Mouse (Mus musculus): ENCODE measurements around the gene Nek6. TPM values are rescaled to one million over a fixed set of nuclear protein-coding genes. Genes with fewer than 3 reads are reported as not detected.

The Nek6 gene
- total RNA-seq, 1 experiment from 2014 or later = 14.9 TPM

- no peak for DNase-seq
These were observed 68.1 kb downstream of the Nek6 start for GRCm38 (mm10) chr2:38579528-38579927.

GRCm38 (mm10) chr2:38583982-38584381 lies 72.5 kb downstream of the Nek6 start:
- no peak for DNase-seq

GRCm38 (mm10) chr2:38584514-38585378 lies 73.3 kb downstream of the Nek6 start:
- no peak for DNase-seq

GRCm38 (mm10) chr2:38585379-38585736 lies 73.9 kb downstream of the Nek6 start:
- DNase-seq = no peak

- no peak for DNase-seq
These were observed 75.3 kb downstream of the Nek6 start for GRCm38 (mm10) chr2:38586733-38587132.

- DNase-seq = peak; percentile 36
These were observed 80.5 kb downstream of the Nek6 start for GRCm38 (mm10) chr2:38591751-38592459.

- no peak for DNase-seq
These were observed 83.4 kb downstream of the Nek6 start for GRCm38 (mm10) chr2:38594874-38595273.

- DNase-seq = no peak
These were observed 86.5 kb downstream of the Nek6 start for GRCm38 (mm10) chr2:38597896-38598295.

GRCm38 (mm10) chr2:38598395-38598794 lies 87.0 kb downstream of the Nek6 start:
- DNase-seq = no peak

- no peak for DNase-seq
These were observed 89.4 kb downstream of the Nek6 start for GRCm38 (mm10) chr2:38600842-38601241.

GRCm38 (mm10) chr2:38607716-38608115 lies 96.3 kb downstream of the Nek6 start:
- DNase-seq = no peak

GRCm38 (mm10) chr2:38608831-38609309 lies 97.4 kb downstream of the Nek6 start:
- no peak for DNase-seq

GRCm38 (mm10) chr2:38609310-38609709 lies 97.9 kb downstream of the Nek6 start:
- no peak for DNase-seq

GRCm38 (mm10) chr2:38610161-38610560 lies 98.7 kb downstream of the Nek6 start:
- no peak for DNase-seq

- no peak for DNase-seq
These were observed 101.2 kb downstream of the Nek6 start for GRCm38 (mm10) chr2:38612596-38612995.

GRCm38 (mm10) chr2:38613576-38613975 lies 102.1 kb downstream of the Nek6 start:
- no peak for DNase-seq

GRCm38 (mm10) chr2:38614437-38614836 lies 103.0 kb downstream of the Nek6 start:
- no peak for DNase-seq

- peak; percentile 49 for DNase-seq
These were observed 104.6 kb downstream of the Nek6 start for GRCm38 (mm10) chr2:38616072-38616471.

- DNase-seq = no peak
These were observed 105.8 kb downstream of the Nek6 start for GRCm38 (mm10) chr2:38616956-38617872.

- no peak for DNase-seq
These were observed 108.3 kb downstream of the Nek6 start for GRCm38 (mm10) chr2:38619777-38620176.

- no peak for DNase-seq
These were observed 109.6 kb downstream of the Nek6 start for GRCm38 (mm10) chr2:38621076-38621475.

- DNase-seq = peak; percentile 83
These were observed 110.2 kb downstream of the Nek6 start for GRCm38 (mm10) chr2:38621610-38622021.
